Mouse (Mus musculus) spleen, adult 12 weeks (tissue): ENCODE results near the gene Cib2.

ENCODE experiments used
- DNase-seq: peaks from one replicate; pipeline ENCODE4 v3.0.0; 2022; ENCODE audit warnings: low spot score

The Cib2 gene

DNA sequence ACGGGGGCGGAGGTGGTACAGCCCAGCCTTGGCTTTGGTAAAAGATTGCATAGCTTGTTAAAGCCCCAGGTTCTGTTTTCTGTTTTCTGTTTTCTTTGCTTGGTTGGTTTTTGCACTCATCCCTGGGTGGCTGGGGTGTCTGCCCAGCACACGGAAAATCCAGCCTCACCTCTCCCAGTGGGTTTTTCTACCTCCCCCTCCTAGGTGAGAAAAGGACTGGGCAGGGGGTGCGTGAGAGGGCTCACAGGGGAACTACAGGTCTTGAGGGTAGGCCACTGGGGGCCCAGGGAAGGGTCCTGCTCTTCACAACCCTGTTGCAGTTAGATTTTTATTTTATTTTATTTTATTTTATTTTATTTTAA lies 15.1 kb downstream of the Cib2 start:
- no peak for DNase-seq

DNA sequence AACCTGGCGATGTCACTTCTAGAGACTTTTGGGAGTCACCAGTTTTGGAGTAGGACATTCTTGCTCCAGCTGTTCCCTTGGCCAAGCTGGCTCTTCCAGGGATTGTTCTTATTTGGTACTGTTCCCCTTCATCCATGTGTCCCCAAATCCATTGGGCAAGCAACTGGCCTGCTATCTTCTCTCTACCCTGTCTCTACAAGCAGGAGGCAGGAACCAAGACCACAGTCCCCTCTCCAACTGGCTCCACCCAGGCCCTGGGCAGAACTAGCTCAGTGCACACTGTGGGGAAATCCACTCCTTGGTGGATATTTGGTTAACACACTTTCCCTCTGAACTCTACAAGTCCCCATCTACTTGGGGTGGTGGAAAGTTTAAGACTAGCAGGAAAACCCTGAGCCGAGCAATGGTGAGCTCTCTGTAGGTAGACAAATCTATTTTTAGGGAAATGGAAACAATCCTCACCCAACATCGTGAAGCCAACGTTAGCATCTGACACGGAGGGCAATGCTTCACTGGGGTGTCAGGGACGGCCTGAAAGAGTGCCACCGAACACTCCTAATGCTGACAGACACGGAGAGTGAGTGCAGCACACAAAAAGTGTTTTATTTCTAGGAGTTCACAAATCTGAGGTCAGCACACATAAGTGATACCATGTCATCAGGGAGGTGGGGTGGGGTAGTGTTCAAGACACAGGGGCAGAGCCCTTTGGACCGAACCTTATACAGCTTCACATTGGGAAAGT lies 15.6 kb downstream of the Cib2 start:
- DNase-seq = no peak

DNA sequence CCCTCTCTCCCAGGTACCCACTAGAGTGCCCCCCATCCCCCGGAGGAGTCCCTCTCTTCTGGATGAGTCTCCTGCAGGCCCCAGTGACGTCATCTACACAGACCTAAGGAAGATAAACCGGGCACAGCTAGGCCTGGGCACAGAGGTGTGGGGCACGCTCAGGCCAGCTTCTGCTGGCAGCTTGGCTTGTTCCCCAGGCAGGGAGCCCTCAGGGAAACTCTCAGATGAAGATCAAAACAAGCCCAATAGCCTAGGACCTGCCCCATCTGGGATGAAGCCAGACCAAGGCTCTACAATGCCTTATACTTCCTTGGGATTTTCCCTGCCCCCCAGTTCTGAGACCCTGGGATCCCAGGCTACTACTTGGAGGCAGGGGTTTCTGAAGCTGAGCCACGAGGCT lies 19.2 kb downstream of the Cib2 start:
- DNase-seq = no peak

DNA sequence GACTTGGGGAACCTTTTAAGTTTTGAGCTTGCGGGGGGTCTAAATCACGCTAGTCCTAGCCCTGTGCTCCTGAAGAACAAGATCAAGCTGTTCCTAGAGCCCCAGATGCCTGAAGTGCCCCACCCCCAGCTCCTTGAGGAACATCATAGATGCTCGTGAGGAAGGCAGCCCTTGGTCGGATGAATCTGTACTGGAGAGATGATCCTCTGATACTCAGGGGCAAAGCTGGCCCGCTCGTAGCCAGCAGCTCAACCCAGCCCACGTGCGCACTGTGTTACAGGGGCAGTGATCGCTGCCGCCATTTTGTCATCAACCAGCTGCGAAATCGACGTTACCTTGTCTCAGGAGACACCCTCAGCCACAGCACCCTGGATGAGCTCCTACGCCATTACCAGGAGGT lies 21.3 kb downstream of the Cib2 start, which contains the start of gene Sh2d7:
Gene Sh2d7 (plus strand): TSS at position 301 of the 400 bp plus-strand sequence.
- DNase-seq = no peak

DNA sequence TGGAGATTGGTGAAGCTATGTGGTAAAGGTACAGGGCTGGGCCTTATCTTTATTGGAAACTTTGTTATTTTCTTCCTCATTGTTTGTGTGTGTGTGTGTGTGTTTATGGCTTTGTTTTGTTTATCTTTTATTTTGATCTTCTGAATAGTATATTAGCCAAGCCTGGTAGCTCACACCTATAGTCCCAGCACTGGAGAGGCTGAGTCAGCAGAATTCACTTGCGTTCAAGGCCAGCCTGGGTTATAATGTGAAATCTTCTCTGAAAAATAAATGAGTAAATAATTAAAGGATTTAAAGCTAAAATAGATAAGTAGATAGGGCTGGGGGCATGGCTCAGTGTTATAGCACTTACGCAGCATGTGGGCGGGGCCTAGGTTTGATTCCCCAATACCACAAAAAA lies 21.8 kb downstream of the Cib2 start:
- DNase-seq = no peak

DNA sequence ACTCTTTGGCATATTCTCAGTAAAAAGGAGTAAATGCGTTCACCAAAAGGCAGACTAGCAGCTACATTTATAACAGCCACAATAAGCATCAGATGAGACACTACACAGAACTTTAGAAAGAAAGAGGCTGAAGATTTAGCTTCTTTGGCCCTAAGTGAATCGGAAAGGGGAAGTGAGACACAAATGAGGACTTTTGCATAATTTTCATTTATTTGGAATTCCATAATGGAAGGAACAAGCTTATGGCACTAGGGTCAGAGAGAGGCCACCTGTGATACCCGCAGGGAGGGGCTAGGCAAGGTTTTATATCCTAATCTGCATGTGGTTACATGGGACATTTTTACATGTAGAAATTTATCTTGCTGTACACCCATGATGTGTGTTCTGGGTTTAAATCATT lies 22.5 kb downstream of the Cib2 start:
- DNase-seq = no peak

DNA sequence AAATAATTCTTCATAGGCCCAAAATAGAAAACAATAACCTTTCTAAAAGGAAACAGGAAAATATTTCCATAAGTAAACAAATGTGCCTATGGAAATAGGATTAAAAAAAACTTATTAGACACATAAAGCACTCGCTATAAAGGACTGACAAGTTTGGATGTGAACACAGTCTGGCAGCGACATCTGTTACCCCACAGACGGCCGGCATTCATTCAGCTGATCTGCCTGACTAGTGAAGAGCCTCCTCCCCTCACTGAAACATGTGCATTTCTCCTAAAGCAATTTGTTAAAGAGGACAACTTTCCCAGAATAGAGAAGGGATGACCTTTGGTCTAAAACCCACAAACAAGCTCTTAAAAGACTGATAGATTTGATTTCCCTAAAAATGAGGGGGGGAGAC lies 23.0 kb downstream of the Cib2 start:
- DNase-seq = no peak

DNA sequence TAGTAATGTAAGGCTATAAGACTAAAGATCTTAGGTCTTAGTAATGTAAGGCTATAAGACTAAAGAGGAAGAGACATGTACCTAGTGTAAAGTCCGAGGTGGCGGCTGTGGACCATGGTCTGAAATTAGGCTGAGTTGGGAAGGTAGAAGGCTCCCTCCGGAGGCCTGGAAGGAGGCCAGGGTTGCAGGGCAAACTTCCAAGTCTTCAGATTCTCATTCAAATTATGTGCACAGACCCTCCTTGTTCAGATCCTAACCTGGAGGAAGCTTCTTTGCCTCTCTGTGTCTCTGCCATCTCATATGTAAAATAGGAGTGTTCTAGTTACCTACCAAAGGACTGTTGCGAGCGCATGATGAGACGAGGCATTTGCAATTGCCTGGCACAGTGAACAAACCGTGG lies 23.8 kb downstream of the Cib2 start:
- no peak for DNase-seq

DNA sequence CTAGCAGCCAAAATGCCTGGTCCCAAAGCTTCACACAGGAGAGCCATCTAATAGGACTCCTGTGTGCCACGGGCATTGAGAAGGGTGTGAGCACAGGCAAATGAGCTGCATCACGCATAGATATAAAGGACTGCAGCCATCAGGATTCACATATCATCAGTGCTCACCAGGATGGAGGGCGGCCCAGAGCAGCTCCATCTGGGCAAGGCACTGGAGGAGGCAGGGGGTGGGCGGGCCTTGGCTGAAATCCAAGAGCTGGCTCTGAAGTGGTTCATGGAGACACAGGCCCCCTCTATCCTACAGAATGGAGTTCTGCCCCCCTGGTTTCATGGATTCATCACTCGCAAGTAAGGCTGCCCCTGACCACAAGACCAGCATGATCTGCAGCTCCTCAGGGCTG lies 26.0 kb downstream of the Cib2 start:
- DNase-seq = no peak

DNA sequence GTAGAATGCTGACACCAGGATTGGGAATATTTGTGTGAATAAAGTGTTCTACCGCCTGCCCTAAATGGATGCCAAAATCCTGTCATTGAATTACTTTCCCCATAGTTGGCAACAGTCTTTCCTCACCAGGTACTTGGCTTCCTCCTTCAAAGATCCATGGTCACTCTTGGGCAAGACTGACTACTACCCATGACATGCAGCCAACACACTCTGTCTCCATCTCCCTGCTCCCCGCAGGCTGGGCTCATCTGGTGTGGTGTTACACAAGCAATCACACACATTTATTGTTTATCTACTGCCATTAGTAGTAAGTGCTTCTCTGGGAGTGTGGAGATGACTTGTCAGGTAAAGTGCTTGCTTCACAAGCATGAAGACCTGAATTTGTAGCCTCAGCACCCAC lies 27.1 kb downstream of the Cib2 start:
- no peak for DNase-seq

DNA sequence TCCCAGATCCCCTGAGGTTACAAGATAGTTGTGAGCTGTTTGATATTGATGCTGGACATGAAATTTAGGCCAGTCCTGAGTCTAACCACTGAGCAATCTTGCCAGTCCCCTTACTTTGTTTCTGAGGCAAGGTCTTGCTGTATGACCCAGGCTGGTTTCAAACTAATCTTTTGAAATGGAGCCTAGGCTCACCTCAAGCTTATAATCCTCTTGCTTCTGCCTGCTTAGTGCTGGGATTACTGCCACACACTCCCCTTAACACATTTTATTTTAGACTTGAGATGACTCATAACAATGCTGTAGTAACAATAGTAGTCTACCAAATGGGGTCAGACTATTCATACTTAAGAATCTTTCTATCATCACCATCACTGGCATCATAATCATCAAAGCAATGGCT lies 28.6 kb downstream of the Cib2 start:
- DNase-seq = no peak

DNA sequence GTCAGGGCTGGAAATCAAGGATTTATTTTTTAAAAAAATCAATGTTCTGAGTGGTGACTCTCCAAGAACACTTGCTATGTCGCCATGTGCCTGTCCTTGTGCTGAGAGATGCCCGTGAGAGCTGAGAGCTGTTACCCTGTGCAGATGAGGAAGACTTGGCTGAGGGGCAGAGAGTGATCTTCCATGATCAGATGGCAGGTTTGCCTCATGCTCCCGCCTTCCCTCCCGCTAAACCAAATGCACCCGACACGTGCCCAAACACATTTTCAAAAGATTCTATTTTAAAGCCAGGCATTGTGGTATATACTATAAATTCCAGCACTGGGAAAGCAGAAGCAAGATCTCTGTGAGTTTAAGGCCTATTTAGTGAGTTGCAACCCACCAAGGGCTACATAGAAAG lies 29.2 kb downstream of the Cib2 start:
- DNase-seq = no peak

DNA sequence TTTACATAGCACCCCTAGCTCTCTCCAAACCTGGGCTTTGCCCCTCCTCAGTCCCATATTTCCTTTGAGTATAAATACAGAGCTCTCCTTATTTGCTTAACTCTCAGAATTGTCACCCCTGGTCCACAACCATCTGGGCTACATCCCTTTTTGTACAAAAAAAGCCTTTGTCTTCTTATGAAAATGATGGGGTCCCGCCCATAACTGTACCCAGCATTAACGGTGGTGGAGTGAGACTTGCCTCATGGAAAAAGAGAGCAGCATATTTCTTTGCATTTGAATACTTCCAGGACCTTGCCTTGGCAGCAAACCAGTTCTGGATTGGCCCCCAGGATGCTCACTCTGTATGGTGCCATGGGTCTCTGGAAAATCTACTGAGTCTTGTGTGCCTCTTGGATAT lies 30.1 kb downstream of the Cib2 start:
- DNase-seq = no peak

DNA sequence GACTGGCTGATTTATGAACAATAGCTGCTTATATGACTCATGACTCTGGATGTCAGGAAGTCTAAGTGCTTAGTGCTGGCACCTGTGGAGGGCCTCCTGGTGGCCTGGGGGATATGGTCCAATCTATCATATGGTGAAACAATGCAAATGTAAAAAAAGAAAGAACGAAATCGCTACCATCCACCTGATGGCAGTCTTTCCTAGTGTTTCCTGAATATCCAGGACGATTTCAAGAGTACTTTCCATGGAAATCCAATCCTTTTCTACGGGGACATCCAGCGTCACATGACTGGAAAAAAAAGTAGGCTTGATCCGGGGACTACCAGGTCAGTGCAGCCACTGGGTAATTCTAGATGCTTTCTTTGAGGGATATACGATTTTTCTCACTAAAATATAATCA lies 32.3 kb downstream of the Cib2 start:
- no peak for DNase-seq

DNA sequence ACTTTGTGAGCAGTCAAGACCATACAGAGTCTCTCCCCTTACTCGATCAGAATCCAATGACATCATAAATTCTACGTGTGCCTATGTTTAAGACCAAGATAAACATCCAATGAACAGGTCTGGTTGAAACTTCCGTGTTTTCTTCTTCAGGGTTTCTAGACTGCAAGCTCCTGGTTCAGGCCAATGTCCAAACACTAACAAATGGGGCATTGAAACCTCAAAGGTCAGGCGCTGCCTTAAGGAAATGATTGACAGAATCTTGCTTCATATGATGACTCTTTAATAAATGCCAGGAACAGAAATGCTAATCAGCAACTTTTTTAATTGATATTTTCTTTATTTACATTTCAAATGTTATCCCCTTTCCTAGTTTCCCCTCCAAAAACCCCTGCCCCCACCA lies 39.7 kb downstream of the Cib2 start:
- DNase-seq = no peak

DNA sequence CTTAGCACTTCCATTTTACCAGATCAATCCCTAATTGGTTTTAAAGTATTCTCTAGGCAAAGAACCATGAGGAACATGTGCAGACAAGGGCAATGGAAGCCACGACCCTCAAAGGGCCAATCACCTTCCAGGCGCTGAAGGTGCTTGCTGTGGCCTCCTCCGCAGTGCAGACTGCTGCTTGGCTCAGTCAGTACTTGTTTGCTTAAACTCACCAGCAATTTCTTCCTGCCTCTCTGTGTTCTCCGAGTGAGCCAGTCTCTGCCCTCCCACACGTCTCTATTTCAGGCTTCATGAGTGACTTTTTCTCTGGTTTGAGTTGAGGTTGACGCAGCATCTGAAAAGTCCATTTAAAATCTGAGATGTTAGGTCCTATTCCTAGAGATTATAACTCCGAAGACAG lies 41.1 kb downstream of the Cib2 start:
- no peak for DNase-seq

DNA sequence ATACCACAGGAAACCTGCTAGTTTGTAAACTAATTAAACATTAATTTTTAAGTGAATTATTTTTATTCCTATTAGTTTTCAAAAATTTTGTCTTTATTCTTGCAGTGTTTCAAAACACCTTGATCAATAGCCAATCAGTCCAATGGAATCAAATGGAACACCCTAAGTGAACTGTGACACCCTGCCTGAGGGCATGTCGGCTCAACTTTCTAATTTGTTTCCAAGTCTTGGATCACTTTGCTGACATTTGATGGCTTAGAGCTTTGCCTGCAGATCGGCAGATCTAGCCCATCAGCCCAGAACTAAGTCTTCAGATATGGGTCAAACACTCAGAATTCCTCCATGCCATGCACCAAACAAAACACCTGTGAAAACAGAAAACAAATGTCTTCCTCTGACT lies 44.0 kb downstream of the Cib2 start:
- no peak for DNase-seq

DNA sequence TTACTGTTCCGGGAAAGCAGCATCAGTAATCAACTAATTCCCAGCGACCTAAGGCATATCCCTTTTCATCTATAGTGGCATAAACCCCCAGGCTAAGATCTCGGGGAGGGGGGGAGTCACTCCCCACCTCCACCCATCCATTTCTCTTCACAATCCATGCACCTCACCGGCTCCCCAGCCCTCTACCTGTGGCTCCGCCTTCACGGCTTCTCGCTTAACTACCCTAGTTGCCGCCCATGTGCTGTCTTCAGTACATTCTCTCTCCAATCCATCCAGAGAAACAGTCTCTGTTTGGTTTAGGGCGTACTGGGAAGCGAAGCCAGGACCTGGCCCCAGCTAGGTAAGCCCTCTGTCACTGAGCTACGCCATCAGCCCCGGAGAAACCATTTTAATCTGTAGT lies 57.1 kb downstream of the Cib2 start:
- no peak for DNase-seq

DNA sequence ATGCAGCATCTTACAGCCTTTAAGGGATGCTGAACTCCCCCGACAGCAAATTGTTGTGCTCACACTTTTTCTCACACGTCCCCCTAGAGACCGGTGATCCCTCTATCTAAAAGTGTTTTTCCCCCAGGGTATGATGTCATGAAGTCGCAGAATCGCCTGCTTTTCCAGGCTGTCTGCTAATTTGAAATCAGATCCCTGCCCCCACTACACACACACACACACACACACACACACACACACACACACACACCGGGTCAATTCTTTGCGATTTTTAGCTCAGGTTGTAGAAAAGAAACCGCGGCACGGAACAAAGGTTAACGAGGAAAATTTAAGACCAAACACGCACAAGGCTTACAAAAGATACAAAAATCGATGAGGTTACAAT lies 57.9 kb downstream of the Cib2 start:
- no peak for DNase-seq

DNA sequence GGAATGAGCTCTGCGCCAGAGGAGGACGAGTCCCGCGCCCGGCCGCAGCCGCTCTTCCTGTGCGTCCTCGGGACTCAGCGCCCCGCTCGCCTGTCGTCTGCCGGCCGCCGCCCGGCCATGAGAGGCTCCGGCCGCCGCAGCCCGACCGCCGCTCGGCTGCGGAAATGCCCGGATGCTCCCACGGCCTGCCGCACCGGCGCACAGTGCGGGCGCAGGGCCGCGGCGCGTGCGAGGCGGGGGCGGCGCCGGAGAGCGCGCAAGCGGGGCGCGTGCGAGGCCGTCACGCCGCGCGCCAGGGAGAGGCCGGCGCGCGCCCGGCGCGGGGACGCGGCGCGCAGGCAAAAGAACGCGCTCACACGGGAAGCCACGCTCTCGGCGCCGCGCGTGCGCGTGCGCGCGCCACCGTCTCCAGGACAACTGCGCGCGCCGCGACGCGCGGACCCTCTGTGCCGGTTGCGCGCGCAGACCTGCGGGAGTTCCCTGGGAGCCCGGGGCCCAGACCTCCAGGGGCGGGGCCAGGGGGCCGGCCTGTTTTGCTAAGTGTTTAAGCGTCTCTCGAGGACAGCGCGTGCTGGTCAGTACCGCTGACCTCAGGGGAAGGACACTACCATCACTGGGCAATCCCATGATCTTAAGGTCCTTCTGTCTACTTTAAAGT lies 58.4 kb downstream of the Cib2 start, which contains the start of gene Dmxl2:
Gene Dmxl2 (minus strand): TSS at position 174 of the 658 bp plus-strand sequence.
- DNase-seq = no peak

DNA sequence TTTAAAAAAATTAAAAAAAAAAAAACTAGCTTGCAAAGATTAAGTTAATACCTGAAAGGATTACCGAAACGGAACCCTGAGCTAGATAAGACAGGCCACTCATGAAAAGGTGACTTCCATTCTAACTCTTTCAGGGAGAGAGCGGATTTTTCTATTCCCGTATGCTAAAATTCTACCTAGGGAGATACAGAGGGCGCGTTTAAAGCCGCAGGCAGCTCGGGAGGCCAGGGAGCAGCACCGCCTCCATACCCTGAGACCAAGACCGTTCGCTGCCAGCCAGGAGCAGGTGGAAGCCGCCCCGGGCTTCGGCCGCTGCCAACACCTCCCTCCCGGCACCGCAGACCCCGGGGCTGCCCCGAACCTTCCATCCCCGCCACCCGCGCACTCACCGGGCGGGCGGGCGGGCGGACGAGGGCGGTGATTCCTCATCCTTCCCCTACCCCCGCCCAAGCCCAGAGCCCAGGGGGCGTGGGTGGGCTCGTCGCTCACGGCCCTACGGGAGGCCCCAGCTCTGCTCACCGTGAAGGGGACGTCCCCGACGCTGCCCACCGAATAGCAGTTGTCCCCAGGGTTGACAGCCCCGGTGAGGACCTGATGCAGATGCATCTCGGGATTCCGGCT lies 59.1 kb downstream of the Cib2 start:
- DNase-seq = no peak

DNA sequence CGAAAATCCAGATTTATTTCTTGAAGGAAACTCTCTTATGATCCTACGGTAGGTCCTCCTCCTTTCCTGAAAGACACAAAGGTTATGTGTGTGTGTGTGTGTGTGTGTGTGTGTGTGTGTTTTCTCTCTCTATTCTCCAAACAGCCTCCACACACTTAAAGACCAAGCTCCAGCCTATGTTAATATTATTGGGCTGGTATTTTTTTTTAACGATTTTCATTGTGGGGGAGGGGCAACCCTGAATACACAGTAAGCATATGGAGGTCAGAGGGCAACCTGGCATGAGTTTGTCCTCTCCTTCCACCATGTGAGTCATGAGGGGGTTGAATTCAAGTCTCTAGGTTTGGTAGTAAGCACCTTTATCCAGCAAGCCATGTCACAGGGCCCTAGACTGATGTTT lies 60.2 kb downstream of the Cib2 start:
- DNase-seq = no peak

DNA sequence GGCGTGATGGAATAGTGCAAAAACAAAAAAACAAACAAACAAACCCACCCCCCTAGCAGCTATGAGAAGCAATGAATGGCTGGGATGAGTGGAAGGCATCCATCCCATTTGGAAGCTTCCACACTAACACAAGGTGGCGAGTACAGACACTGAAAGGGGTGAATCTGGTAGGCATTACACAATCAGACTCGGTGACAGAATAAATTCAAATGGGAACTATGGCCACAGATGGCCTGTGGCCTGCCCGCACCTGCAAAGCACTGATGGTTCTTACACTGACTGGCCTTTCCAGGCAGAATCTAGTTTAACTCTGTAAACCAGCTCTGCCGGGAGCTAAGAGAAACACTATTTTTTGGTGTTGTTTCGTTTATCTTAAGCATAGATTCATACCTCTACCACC lies 60.7 kb downstream of the Cib2 start:
- DNase-seq = no peak
